Comparison of ENCODE assay signal across 18 mouse cellular contexts in the genomic region with DNA sequence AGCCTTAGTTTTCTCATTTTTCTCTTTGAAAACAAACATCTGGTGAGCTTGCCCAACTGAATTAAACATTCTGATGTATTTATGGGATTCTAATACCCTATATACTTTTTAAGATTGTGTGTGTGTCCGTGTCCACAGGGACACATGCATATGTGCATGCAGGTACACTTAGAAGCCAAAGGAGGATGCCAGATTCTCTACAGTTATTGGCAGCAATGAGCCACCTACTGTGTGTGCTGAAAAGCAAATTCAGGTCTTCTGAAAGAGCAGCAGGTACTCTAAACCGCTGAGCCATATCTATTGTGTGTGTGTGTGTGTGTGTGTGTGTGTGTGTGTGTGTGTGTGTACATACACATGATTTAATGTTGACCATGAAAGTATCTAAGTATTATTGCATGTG.
"Had no signal": no experiment of that assay in that cellular context is flagged by ENCODE, and none has a peak within 500 bp of the region (broad histone marks: within the 10 kb centered on the region; RNA-seq: fewer than 3 reads in every experiment).

No protein-coding gene starts in this region.

- H3K36me3 ChIP-seq: midbrain, embryonic 10.5 days; neural tube, embryonic 13.5 days; neural tube, embryonic 15.5 days had no signal

- H3K9me3 ChIP-seq: midbrain, embryonic 10.5 days; neural tube, embryonic 13.5 days; neural tube, embryonic 15.5 days had no signal

- ATAC-seq: midbrain, embryonic 16.5 days had no signal

- DNase-seq: lung, adult 18-20 months; lung, embryonic 14.5 days; lung, postnatal 10 days; lung, postnatal 4 days; midbrain, embryonic 14.5 days; retina, postnatal 1 day; right cerebral cortex, adult 18-20 months; right cerebral cortex, postnatal 25 days; right cerebral cortex, postnatal 4 days; spleen, adult 18-20 months; thymus, adult 18-20 months; thymus, postnatal 14 days; thymus, postnatal 36 days had no signal

- H3K9ac ChIP-seq: lung, embryonic 14.5 days; neural tube, embryonic 13.5 days; neural tube, embryonic 15.5 days had no signal

- H3K4me3 ChIP-seq: midbrain, embryonic 10.5 days; myocyte; neural tube, embryonic 13.5 days; neural tube, embryonic 15.5 days had no signal

- H3K4me2 ChIP-seq: lung, embryonic 14.5 days; neural tube, embryonic 13.5 days had no signal

- H3K27ac ChIP-seq: midbrain, embryonic 10.5 days had no signal

- H3K27me3 ChIP-seq: neural tube, embryonic 13.5 days; neural tube, embryonic 15.5 days had no signal
